Mouse (Mus musculus) hindbrain, embryonic 14.5 days (tissue): ENCODE measurements around the gene 2010111I01Rik. TPM values are rescaled to one million over a fixed set of nuclear protein-coding genes. Genes with fewer than 3 reads are reported as not detected.

Experiments used
- ATAC-seq: fragments of 200-750 bp; cut with Nextera tagmentation; 2 replicates; pipeline ENCODE4 v1.8.0; 2017; ENCODE audit warnings: moderate number of reproducible peaks, mild to moderate bottlenecking, moderate TSS enrichment, moderate library complexity; ENCODE audit not compliant: low FRiP score
- DNase-seq: peaks from one replicate; pipeline ENCODE4 v3.0.0-alpha.2; 2015; ENCODE audit warnings: low spot score
- H3K27ac ChIP-seq: fragments of 300-500 bp; sonication (generic); 2 replicates; pipeline ENCODE4 v1.5.1; 2014; ENCODE audit warnings: mild to moderate bottlenecking, moderate library complexity
- H3K27me3 ChIP-seq: fragments of 300-500 bp; sonication (generic); 2 replicates; pipeline ENCODE4 v1.6.1; 2014; ENCODE audit warnings: mild to moderate bottlenecking, low read length, mixed read lengths; ENCODE audit not compliant: control insufficient read depth, insufficient read depth
- H3K36me3 ChIP-seq: fragments of 300-500 bp; sonication (generic); replicated peaks from 2 replicates; pipeline ENCODE4 v1.6.1; 2014; ENCODE audit not compliant: control insufficient read depth, insufficient read depth
- H3K4me1 ChIP-seq: fragments of 300-500 bp; sonication (generic); replicated peaks from 2 replicates; pipeline ENCODE4 v1.6.1; 2014; ENCODE audit warnings: antibody characterized with exemption, low read length, mixed read lengths; ENCODE audit not compliant: control insufficient read depth, insufficient read depth
- H3K4me2 ChIP-seq: fragments of 300-500 bp; sonication (generic); replicated peaks from 2 replicates; pipeline ENCODE4 v1.6.1; 2014; ENCODE audit warnings: mild to moderate bottlenecking, moderate library complexity
- H3K4me3 ChIP-seq: fragments of 300-500 bp; sonication (generic); replicated peaks from 2 replicates; pipeline ENCODE4 v1.5.1; 2014; ENCODE audit warnings: mild to moderate bottlenecking, low read length
- H3K9ac ChIP-seq: fragments of 300-500 bp; sonication (generic); 2 replicates; pipeline ENCODE4 v1.6.1; 2014
- H3K9me3 ChIP-seq: fragments of 300-500 bp; sonication (generic); 2 replicates; pipeline ENCODE4 v1.6.1; 2016; ENCODE audit warnings: low read length; ENCODE audit not compliant: control insufficient read depth
- WGBS: fragments of 180-500 bp; shearing (Covaris S2); extraction: QIAGEN DNeasy Blood & Tissue Kit; methylation state at CpG from one replicate; pipeline ENCODE4 v1.1.7; 2014; 5-methylcytosine and 5-hydroxymethylcytosine counted together
- polyA plus RNA-seq: library from polyadenylated mRNA; unstranded; fragments of >200 nt; fragmentation: Nextera tagmentation; extraction: Ambion mirVana; gene quantifications from 2 replicates; pipeline ENCODE4 v1.2.1, GENCODE M21; 2014

2010111I01Rik gene
- polyA plus RNA-seq, 1 experiment from 2014 or later, result 32.6 TPM

DNA sequence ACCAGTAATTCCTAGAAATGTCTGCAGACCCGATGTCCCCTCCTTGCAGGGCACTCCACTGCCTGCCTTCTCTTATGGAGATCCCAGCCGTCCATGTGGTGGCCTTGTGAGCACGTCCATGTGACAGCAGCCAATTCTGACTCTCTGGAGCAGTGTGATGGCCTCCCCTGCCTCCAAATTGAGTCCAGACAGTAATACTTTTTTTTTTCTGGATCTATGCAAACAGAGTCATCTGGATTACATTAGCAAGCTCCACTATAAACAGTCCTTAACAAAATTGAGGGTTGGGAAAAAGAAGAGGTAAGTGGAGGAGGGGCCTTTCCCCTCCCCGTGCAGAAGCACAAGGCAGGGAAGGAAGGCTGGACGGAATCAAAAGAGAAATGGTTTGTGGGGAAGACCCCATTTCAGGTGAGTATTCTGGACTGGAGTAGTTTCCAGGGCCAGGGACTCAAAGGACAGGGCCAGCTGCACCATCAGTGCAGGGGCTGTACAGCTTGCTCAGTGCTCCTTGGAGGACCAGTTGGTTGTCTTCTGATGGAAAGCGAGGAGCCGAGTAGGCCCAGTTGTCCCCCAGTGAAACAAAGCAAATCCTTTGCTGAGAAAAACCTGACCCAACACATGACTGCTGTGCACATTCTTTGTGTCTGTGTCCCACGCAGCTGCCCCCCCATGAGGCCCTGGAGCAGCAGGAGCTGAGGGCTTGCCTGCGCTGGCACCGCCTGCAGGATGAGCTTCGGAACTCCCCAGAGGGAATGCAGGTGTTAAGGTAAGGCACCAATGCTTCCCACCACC lies 205.8 kb downstream of the 2010111I01Rik start:
- H3K9me3 ChIP-seq, result no peaks in the 10 kb centered on the region
- no peak for DNase-seq
- H3K4me3 ChIP-seq, result no peak overlapping the region
- no peak overlapping the region for H3K9ac ChIP-seq
- 57% methylated on average over 11 of the region's 11 CpGs for WGBS
- no peak overlapping the region for H3K4me2 ChIP-seq
- no peak for ATAC-seq
- H3K36me3 ChIP-seq, result no peaks in the 10 kb centered on the region
- H3K4me1 ChIP-seq, result peaks cover 10% of the 10 kb centered on the region
- H3K27ac ChIP-seq, result no peak overlapping the region
- no peaks in the 10 kb centered on the region for H3K27me3 ChIP-seq

DNA sequence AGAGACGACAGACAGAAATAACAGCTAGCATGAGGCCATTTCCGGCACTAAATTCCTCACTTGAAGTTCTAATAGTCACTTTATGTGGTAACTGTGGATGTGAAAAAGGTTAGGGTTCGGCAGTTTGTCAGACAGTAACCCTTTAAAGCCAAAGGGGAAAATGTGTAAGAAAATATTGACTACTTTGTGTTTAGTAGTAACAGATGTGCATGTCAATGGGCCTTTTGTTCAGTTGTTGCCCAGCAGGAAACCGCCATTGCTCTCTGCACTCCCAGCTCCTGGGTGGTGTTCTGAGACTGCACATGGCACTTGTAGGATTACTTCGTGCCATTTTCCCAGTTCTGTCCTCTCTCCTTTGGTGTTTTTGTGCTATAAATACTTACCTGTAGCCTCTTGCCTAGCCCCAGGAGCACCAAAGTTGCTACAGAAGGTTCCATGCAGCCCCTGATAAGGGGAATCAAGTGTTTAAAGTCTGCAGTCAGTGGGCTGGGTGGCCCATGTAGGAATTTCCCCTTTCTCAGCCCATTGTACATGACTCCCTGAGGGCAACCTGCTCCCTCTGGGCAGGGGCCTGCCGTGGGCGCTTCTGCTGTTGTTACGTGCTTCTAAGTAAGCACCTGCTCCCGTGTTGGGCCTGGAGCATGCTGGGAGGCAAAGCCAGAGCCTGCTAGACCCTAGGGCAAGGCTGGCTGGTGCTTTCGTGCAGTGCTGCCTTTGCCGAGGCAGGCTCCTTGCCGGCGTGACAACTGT lies 206.8 kb downstream of the 2010111I01Rik start:
- Histone ChIP-seq H3K27ac (no peak overlapping the region; the same call in 1 of the 2 replicates), H3K27me3 (no peaks in the 10 kb centered on the region), H3K4me3 (no peak overlapping the region), H3K4me1 (peaks cover 10% of the 10 kb centered on the region), H3K9ac (no peak overlapping the region), H3K4me2 (no peak overlapping the region), H3K9me3 (no peaks in the 10 kb centered on the region), H3K36me3 (no peaks in the 10 kb centered on the region)
- 22% methylated on average over 13 of the region's 13 CpGs for whole genome bisulfite sequencing
- no peak for DNase-seq
- no peak for ATAC-seq

DNA sequence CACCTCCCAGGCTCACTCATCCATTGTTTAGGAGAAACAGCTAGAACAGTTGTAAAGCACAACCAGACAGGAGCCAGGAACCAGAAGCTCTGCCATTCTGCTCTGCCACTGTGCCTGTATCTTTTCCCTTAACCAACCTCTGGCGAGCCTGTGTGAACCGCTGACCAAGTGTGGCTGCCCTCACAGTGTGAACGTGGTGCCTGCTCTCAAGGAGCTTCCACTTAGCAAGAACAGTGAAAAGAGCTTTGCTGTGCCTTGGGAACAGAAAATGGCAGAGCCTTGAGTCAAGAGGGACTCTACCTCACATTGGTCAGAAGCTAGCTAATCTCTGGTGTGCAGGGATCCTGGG lies 207.4 kb downstream of the 2010111I01Rik start:
- H3K27ac ChIP-seq, result no peak overlapping the region; the same call in 1 of the 2 replicates
- no peak for ATAC-seq

DNA sequence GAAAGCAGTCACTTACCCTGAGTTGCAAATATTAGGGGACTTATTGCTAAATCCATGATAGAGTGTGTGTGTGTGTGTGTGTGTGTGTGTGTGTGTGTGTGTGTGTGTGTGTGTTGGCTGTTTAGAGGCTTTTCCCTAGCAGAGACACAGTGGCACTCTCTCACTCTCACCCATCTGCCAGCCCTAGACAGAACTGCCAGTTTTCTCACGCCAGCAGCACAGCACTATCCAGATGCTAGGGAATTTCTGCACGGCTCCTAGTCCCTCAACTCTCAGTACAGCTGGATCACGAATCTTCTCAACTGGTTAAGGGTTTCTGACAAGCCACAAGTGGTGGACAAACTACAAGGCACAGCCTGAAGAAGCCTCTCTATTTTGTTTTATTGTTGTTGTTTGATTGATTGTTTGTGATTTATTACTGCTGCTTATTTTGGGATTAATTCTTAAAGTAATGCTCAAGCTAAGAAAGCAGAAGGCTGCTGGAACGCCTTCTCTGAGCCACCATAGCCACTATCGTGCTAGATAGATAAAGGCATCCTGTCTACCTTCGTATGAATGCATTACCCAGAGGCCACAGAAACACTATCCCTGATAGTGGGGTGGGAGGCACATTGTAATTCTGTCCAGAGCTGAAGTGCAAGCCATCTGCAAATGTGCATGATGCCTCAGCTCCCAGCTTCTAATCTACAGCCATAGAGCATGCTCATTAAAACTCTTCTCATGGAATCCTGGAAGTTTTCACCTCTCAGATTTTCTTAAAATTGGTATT lies 209.7 kb downstream of the 2010111I01Rik start:
- ATAC-seq (no peak), DNase-seq (no peak)
- Histone ChIP-seq H3K9me3 (no peaks in the 10 kb centered on the region), H3K4me2 (no peak overlapping the region), H3K4me3 (no peak overlapping the region), H3K27me3 (no peaks in the 10 kb centered on the region), H3K4me1 (peaks cover 10% of the 10 kb centered on the region), H3K36me3 (no peaks in the 10 kb centered on the region), H3K9ac (no peak overlapping the region), H3K27ac (no peak overlapping the region)
- 85% methylated on average over 6 of the region's 6 CpGs for WGBS

More for the DNA sequence above, 207.4 kb downstream of the 2010111I01Rik start:
- no peaks in the 10 kb centered on the region for H3K27me3 ChIP-seq
- no peak overlapping the region for H3K4me3 ChIP-seq
- WGBS, result 84% methylated on average over 3 of the region's 3 CpGs
- H3K9me3 ChIP-seq, result no peaks in the 10 kb centered on the region
- no peak overlapping the region for H3K4me2 ChIP-seq
- H3K36me3 ChIP-seq, result no peaks in the 10 kb centered on the region
- H3K9ac ChIP-seq, result no peak overlapping the region
- peaks cover 10% of the 10 kb centered on the region for H3K4me1 ChIP-seq
- no peak for DNase-seq

DNA sequence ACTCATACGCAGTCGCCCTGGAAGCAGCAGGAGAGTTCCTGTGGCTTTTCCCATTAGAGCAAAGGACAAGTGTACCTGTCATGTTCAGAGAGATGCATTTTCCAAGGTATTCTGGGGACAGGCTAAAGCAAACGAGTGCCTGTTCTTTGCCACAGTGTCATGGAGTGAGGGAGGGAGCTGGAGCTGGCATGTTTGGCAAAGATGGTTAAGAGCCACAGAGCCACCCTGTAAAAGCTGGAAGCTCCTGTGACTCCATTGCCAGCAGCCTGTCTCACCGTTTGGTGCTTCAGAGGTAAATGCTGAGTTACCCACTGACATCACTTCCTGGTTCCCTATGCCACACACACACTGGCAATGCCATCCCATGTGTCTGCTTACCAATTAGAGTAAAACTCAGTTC lies 211.4 kb downstream of the 2010111I01Rik start:
- Histone ChIP-seq H3K9me3 (no peaks in the 10 kb centered on the region), H3K27ac (no peak overlapping the region), H3K9ac (no peak overlapping the region), H3K27me3 (no peaks in the 10 kb centered on the region), H3K4me2 (no peak overlapping the region), H3K4me1 (peaks cover 5% of the 10 kb centered on the region; the same call in 1 of the 2 replicates), H3K4me3 (no peak overlapping the region), H3K36me3 (no peaks in the 10 kb centered on the region)
- no peak for DNase-seq
- WGBS, result 76% methylated on average over 4 of the region's 4 CpGs
- no peak for ATAC-seq

DNA sequence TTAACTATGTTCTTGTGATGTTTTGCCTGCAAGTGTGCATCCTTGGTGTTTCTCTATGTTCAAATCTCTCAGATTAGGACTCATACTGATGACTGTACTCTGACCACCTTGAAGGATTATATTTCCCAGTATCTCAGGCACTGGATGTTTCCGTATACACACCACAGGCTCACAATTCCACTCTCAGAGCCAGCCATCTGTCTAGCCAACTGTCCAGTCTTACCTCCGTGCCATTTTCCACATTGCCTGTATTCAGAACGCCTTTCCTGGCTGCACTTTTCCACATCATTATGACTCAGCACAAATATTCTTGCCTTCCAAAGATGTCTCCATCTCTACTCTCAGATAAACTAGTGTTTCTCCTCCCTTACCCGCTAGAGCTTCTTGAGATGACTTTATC lies 212.5 kb downstream of the 2010111I01Rik start:
- Histone ChIP-seq H3K9me3 (no peaks in the 10 kb centered on the region), H3K27me3 (no peaks in the 10 kb centered on the region), H3K36me3 (no peaks in the 10 kb centered on the region), H3K4me1 (no peaks in the 10 kb centered on the region), H3K4me3 (no peak overlapping the region), H3K9ac (no peak overlapping the region), H3K4me2 (no peak overlapping the region), H3K27ac (no peak overlapping the region)
- WGBS, result 92% methylated on average over 4 of the region's 4 CpGs
- ATAC-seq, result no peak
- DNase-seq, result no peak

DNA sequence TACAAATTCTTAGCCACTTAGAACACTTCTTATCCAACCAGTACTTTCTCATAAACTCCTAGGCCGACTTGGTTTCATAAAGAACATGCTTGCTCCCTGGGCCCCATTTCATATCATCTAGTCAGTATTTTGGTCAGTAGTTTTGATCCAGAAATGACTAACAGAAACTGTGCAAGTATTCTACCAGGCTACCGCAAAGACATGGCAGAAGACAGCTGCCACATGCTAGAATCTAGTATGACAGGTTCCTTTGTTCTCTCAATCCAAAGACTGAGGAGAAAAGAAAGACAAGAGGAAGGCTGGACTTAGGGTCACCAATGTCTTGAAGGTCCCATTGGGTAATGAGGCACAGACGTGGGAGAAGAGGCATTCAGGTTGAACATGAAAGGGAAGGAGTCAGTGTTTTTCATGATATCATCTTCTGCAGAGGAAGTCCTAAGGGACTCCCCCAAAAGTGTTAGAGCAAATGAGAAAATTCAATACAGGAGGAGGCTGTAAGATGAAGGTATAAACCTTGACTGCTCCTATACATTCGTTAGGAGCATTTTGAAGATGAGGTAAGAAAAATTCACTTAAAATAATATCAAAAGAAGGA lies 216.0 kb downstream of the 2010111I01Rik start:
- no peak overlapping the region for H3K9ac ChIP-seq
- H3K27ac ChIP-seq, result no peak overlapping the region
- WGBS, result 78% methylated on average over 4 of the region's 4 CpGs
- H3K4me1 ChIP-seq, result no peaks in the 10 kb centered on the region
- H3K4me2 ChIP-seq, result no peak overlapping the region
- DNase-seq (no peak), ATAC-seq (no peak)
- H3K27me3 ChIP-seq, result no peaks in the 10 kb centered on the region
- no peak overlapping the region for H3K4me3 ChIP-seq
- no peaks in the 10 kb centered on the region for H3K36me3 ChIP-seq
- no peaks in the 10 kb centered on the region for H3K9me3 ChIP-seq

DNA sequence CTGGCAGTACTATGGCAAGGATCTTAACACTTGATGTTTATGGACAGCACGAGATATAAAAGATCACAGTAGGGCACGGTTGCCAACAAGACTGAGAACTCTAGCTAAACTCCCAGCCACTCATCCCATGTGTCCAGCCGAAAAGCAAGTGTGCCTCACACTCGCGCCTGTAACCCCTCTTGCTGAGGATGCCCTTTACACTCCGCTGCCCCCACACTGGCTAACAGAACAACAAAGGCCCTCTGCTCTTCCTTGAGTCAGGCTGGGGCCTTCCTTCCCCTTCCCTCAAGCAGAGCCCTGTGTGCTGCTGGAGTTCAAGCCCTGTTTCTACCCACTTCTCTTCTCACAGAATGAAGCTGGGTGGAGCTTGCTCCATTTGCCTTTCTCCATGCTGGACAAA lies 220.3 kb downstream of the 2010111I01Rik start:
- Histone ChIP-seq H3K4me1 (peaks cover 10% of the 10 kb centered on the region; the same call in 1 of the 2 replicates), H3K9ac (no peak overlapping the region), H3K4me3 (no peak overlapping the region), H3K27ac (no peak overlapping the region), H3K36me3 (no peaks in the 10 kb centered on the region), H3K27me3 (no peaks in the 10 kb centered on the region), H3K4me2 (no peak overlapping the region), H3K9me3 (no peaks in the 10 kb centered on the region)
- no peak for ATAC-seq
- WGBS, result 44% methylated on average over 6 of the region's 6 CpGs
- no peak for DNase-seq

DNA sequence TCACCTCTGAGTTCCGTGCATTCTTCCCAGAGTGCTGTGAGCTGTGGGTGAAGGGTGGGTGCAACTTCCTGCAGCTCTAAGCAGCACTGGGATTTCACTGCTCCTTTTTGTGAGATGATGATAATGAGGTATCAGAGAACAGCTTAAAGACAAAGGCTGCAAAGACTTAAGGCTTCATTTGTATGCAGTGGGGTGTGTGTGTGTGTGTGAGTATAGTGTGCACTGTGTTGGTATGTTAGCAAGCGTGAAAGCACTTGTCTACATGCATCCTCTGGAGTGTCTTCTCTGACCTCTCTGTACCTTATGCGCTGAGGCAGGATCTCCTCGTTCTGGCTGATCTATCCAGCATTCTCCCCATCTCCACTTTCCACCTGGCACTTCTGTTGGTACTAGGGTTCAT lies 221.5 kb downstream of the 2010111I01Rik start:
- ATAC-seq, result peak; percentile 34; the same call in 1 of the 2 replicates

More for the DNA sequence above, 221.5 kb downstream of the 2010111I01Rik start:
- Histone ChIP-seq H3K9me3 (no peaks in the 10 kb centered on the region), H3K4me3 (no peak overlapping the region), H3K4me2 (no peak overlapping the region), H3K4me1 (peaks cover 10% of the 10 kb centered on the region; the same call in 1 of the 2 replicates), H3K36me3 (no peaks in the 10 kb centered on the region), H3K27ac (no peak overlapping the region), H3K9ac (no peak overlapping the region), H3K27me3 (no peaks in the 10 kb centered on the region)
- WGBS, result 44% methylated on average over 4 of the region's 4 CpGs
- no peak for DNase-seq
